Mouse (Mus musculus): ENCODE data around the gene Fam160b1. TPM values are rescaled to one million over a fixed set of nuclear protein-coding genes. Genes with fewer than 3 reads are reported as not detected.

Gene Fam160b1
- polyA plus RNA-seq, 1 experiment = not detected

DNA sequence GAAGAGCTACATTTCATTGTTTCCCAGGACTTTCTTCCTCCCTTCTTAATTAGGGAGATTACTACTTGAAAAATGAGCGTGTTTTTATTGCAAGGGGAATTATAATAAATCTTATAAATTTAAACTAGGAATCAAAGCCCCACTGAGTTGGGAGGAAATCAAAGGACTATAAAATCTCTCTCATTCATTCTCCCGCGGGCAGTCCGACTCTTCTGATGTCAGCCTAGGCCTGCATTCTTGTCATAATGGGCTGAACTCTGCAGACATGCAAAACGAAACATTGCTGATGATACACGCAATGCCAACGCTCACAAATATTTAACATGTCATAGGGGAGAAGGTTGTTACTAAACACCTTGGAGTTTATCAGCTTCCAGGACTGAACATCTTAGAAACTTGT lies 76.6 kb downstream of the Fam160b1 start:
- H3K27ac ChIP-seq (ENCODE audit: insufficient read depth, low read depth, low read length) = no peak overlapping the region
- WGBS = 84% methylated on average over 7 of the region's 7 CpGs
- H3K4me3 ChIP-seq (ENCODE audit: insufficient read depth, low read depth, low read length) = no peak overlapping the region
- H3K4me1 ChIP-seq (ENCODE audit: control insufficient read depth, insufficient read depth, low read length) = no peaks in the 10 kb centered on the region
- TF ChIP-seq POLR2A (IDR thresholded peaks at IDR 0.05; ENCODE audit: insufficient read depth, low read depth, low read length) (no peak), CTCF (IDR thresholded peaks at IDR 0.05; ENCODE audit: insufficient read depth, low read depth, low read length) (no peak)

Other genes with a start within 250 kb of the Fam160b1 start
- gene Ablim1, start 45.8 kb upstream of the Fam160b1 start, polyA plus RNA-seq (2012; ENCODE audit: insufficient read depth, insufficient read length, low replicate concordance, missing spikeins) = 376 and 501 TPM in 2 replicates
- gene Trub1, start 92.2 kb downstream of the Fam160b1 start, polyA plus RNA-seq (2012; ENCODE audit: insufficient read depth, insufficient read length, low replicate concordance, missing spikeins) = not detected in 2 replicates